Mouse (Mus musculus) left cerebral cortex, adult 11 months (tissue): ENCODE data around the gene Apol9b.
A peak's percentile ranks its signal among the peaks of the same experiment; 100 is the strongest.

Experiments used
- DNase-seq: peaks from one replicate; pipeline ENCODE4 v3.0.0; 2022; ENCODE audit warnings: low spot score

The Apol9b gene

DNA sequence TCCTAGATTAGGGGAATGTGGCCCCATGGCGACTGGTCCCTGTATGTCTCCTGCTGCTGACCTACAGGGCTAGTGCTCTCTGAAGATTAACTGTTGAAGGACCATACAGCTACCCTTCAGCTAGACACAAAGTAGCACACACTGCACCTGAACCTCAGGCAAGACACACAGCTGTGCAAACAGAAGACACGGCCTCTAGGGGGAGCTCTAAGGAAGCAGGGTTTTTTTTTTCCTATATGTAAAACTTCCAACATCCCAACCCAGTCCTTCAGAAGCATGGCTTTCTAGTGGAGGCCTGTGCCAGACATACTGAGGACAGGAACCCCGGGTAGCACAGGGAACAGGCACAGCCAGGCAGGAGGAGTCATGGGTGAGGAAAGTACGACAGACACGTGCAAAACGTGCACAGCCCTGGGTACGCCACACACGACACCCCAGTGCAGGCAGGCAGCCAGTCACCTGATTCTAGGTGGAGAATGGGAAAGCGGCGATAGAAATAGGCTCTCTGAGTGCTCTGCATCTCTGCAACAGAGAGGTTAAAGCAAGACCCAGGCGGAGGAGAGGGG, 53.7 kb downstream of the Apol9b start:
- no peak for DNase-seq

DNA sequence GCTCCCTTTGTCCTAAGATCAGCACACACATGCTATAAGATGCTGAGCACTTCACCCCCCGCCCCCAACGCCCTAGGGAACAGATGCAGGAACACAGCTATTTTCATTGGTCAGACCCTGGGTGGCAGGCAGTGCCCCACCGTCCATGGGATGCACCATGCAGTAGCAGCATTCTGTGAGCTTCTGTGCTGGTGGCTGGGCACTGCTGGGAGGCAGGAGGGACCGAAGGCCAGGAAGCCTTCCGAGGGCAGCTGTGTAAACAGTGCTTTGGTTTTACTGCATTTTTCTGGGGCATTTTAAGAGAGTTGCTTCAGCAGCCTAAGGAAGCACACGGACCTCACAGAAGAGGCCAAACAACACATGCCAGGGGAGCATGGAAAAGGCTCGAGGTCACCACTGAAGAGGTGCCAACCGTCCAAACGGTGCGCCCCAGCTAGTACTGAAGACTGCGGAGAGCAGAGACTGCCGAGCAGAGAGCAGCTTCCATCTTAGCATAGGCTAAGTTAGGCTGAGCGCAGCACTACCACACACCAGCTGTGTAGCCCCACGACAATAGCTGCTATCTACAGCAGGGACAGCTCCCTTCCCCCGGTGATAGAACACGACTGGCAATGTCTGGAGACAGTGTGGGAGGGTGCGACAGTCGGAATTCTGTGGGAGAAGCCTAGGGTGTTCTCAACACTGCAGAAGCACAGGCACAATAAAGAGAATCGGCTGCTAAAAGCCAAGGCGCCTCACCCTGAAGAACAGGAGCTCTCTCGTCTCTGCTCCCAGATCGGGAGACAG, 55.4 kb downstream of the Apol9b start:
- peak; percentile 70 for DNase-seq

DNA sequence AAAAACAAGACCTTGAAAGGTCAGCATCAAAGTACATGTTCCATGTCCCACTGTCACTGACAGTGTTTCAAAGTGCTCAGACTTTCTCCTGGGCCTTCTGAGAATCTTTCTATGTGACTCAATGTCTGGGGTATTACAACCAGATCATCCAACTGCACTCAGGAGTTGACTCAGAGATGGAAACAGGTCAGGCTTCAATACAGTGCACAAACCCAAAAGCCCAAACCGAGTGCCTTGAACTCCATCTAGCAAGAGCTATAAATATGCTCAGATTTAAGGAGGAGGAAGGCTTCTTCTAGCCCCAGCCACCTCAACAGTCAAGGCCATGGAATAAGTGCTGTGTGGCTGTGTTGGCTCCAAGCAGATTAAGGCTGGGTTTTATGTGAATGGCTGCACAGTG, 57.0 kb downstream of the Apol9b start:
- DNase-seq, result no peak
